Mouse (Mus musculus) myocyte (in vitro differentiated cells): Measurements from ENCODE around the gene Prcd.

Source experiments
- CEBPB ChIP-seq: IDR thresholded peaks from 2 replicates; pipeline ENCODE4 v1.6.1; 2011; ENCODE audit warnings: mild to moderate bottlenecking, moderate library complexity; ENCODE audit not compliant: poor library complexity, insufficient read depth, severe bottlenecking
- E2F4 ChIP-seq: IDR thresholded peaks from one replicate; pipeline ENCODE4 v1.6.1; 2011; ENCODE audit warnings: mild to moderate bottlenecking, control low read depth, moderate library complexity; ENCODE audit not compliant: insufficient read depth
- MAX ChIP-seq: IDR thresholded peaks from one replicate; pipeline ENCODE4 v1.6.1; 2011; ENCODE audit warnings: low read depth, mild to moderate bottlenecking, control low read depth
- MYOG ChIP-seq, 3 experiments: IDR thresholded peaks; one replicate each; pipeline ENCODE4 v1.6.1; 2011; ENCODE audit warnings: control low read depth in 2 of 3, low read depth in 2 of 3, mild to moderate bottlenecking in 2 of 3; ENCODE audit not compliant: insufficient read length in 2 of 3, control insufficient read depth in 1 of 3, insufficient read depth in 1 of 3
- POLR2A ChIP-seq: IDR thresholded peaks from one replicate; pipeline ENCODE4 v1.6.1; 2011; ENCODE audit warnings: low read depth, mild to moderate bottlenecking, control low read depth, moderate library complexity; ENCODE audit not compliant: insufficient read length
- POLR2AphosphoS2 ChIP-seq: IDR thresholded peaks from one replicate; pipeline ENCODE4 v1.6.1; 2011; ENCODE audit warnings: low read depth, control low read depth; ENCODE audit not compliant: insufficient read length
- SRF ChIP-seq: IDR thresholded peaks from one replicate; pipeline ENCODE4 v1.6.1; 2011; ENCODE audit warnings: low read depth; ENCODE audit not compliant: control insufficient read depth, insufficient read length
- TCF12 ChIP-seq: IDR thresholded peaks from one replicate; pipeline ENCODE4 v1.6.1; 2011; ENCODE audit warnings: mild to moderate bottlenecking, control low read depth; ENCODE audit not compliant: poor library complexity, insufficient read depth, severe bottlenecking
- TCF3 ChIP-seq: IDR thresholded peaks from one replicate; pipeline ENCODE4 v1.6.1; 2011; ENCODE audit warnings: low read depth, control low read depth; ENCODE audit not compliant: insufficient read length

DNA sequence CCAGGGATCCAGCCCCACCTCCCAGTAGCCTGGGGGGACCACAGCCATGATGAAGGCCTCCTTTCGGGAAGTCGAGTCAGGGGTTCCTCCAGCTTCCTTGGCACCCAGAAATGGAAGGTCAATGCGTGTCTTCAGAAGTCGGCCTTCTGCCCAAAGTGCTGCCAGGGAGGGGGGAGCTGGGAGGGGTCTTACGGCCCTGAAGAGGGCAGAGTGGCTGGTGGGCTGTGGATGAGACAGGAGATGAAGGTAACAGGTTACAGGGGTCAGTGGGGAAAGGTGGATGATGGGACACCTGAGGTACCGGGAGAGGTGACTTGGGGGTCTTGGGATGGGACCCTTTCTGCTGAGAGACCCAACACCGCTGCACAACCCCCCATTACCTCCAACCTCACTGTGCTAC is 6.6 kb upstream of the Prcd start:
- TF ChIP-seq CEBPB (no peak), POLR2A (no peak), SRF (no peak), TCF12 (no peak), POLR2AphosphoS2 (no peak), E2F4 (no peak), TCF3 (no peak), MAX (no peak), MYOG (IDR thresholded peaks at IDR 0.05; ENCODE audit: control insufficient read depth in 1 of 3, insufficient read depth in 1 of 3, insufficient read length in 2 of 3, low read depth in 2 of 3) (no peak)
